Mouse (Mus musculus) bone marrow macrophage, adult 2 months (primary cell): ENCODE data around the gene Lrrc7.

Source experiments
- CTCF ChIP-seq: IDR thresholded peaks from 2 replicates; pipeline ENCODE4 v1.5.1; 2012; ENCODE audit warnings: low read depth, mild to moderate bottlenecking, low read length, moderate library complexity
- POLR2A ChIP-seq: IDR thresholded peaks from 2 replicates; pipeline ENCODE4 v1.6.1; 2012; ENCODE audit warnings: mild to moderate bottlenecking, low read depth, low read length, borderline replicate concordance

GRCm38 (mm10) chr3:158140629-158141028 is 421.4 kb downstream of the Lrrc7 start:
- TF ChIP-seq CTCF (no peak), POLR2A (no peak)
